Mouse (Mus musculus) intestine, embryonic 14.5 days (tissue): ENCODE measurements around the gene Lgr4. TPM values are rescaled to one million over a fixed set of nuclear protein-coding genes. Genes with fewer than 3 reads are reported as not detected.

ENCODE experiments used
- ATAC-seq: fragments of 200-750 bp; cut with Nextera tagmentation; replicated peaks from 2 replicates; pipeline ENCODE4 v1.8.0; 2017; ENCODE audit warnings: low read depth, moderate number of reproducible peaks, moderate TSS enrichment, moderate library complexity; ENCODE audit not compliant: low FRiP score, low TSS enrichment
- DNase-seq: peaks from one replicate; pipeline ENCODE4 v3.0.0-alpha.2; 2018; ENCODE audit warnings: low spot score
- H3K27ac ChIP-seq: fragments of 300-500 bp; sonication (generic); 2 replicates; pipeline ENCODE4 v1.5.1; 2014; ENCODE audit warnings: low read depth, mild to moderate bottlenecking, control low read depth
- H3K27me3 ChIP-seq: fragments of 300-500 bp; sonication (generic); replicated peaks from 2 replicates; pipeline ENCODE4 v1.6.1; 2014; ENCODE audit warnings: low read length, control low read depth; ENCODE audit not compliant: control insufficient read depth, insufficient read depth
- H3K36me3 ChIP-seq: fragments of 300-500 bp; sonication (generic); 2 replicates; pipeline ENCODE4 v1.6.1; 2014; ENCODE audit warnings: low read length, control low read depth; ENCODE audit not compliant: control insufficient read depth, insufficient read depth
- H3K4me1 ChIP-seq: fragments of 300-500 bp; sonication (generic); replicated peaks from 2 replicates; pipeline ENCODE4 v1.6.1; 2014; ENCODE audit warnings: low read length, control low read depth, mixed read lengths; ENCODE audit not compliant: control insufficient read depth, insufficient read depth
- H3K4me2 ChIP-seq: fragments of 300-500 bp; sonication (generic); 2 replicates; pipeline ENCODE4 v1.6.1; 2014; ENCODE audit warnings: low read length
- H3K4me3 ChIP-seq: fragments of 300-500 bp; sonication (generic); 2 replicates; pipeline ENCODE4 v1.5.1; 2014; ENCODE audit warnings: low read depth, low read length, control low read depth, mixed read lengths
- H3K9ac ChIP-seq: fragments of 300-500 bp; sonication (generic); 2 replicates; pipeline ENCODE4 v1.6.1; 2014; ENCODE audit warnings: mild to moderate bottlenecking, low read length
- H3K9me3 ChIP-seq: fragments of 300-500 bp; sonication (generic); 2 replicates; pipeline ENCODE4 v1.6.1; 2016; ENCODE audit warnings: low read length, control low read depth; ENCODE audit not compliant: control insufficient read depth
- WGBS: fragments of 180-500 bp; shearing (Covaris S2); extraction: QIAGEN DNeasy Blood & Tissue Kit; methylation state at CpG from one replicate; pipeline ENCODE4 v1.1.7; 2014; 5-methylcytosine and 5-hydroxymethylcytosine counted together
- polyA plus RNA-seq: library from polyadenylated mRNA; unstranded; fragments of >200 nt; fragmentation: Nextera tagmentation; extraction: Ambion mirVana; gene quantifications from 2 replicates; pipeline ENCODE4 v1.2.1, GENCODE M21; 2014

The Lgr4 gene
- polyA plus RNA-seq, 1 experiment from 2014 or later, result 48.8 TPM

DNA sequence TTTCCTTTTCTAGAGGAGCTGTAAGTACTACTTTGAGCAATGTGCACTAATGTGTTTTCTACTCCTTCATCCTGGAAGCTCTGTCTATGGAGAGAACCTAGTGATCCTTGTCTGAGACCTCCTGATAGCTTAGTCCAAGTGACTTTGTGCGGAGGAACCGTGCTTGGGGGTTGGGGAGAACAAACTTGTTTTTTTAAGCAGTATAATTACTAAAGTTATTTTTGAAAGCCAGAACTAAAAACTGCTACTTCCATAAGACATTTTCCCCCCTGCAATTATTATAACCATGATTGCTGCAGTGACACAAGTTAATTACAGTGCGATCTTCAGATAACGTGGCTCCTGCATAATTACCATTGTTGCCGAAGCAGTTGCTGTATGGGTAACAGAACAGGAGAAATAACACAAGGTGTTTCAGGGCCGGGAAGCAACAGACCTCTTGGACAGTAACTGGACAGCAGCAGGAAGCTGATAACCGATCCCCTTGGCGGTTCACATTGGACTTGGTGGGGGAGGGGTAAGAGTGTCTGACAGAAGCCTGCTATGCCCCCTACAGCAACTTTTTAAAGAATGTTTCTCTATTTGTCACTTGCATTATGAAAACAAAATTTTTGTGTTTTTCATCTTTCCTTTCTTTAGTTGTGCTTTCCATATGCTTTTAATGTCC, 53.4 kb downstream of the Lgr4 start:
- Histone ChIP-seq H3K27ac (no peak overlapping the region), H3K36me3 (no peaks in the 10 kb centered on the region), H3K4me3 (no peak overlapping the region), H3K9me3 (no peaks in the 10 kb centered on the region), H3K4me2 (no peak overlapping the region), H3K9ac (no peak overlapping the region), H3K4me1 (peaks cover 8% of the 10 kb centered on the region; the same call in 1 of the 2 replicates), H3K27me3 (no peaks in the 10 kb centered on the region)
- no peak for DNase-seq
- no peak for ATAC-seq
- WGBS, result 60% methylated on average over 8 of the region's 8 CpGs

DNA sequence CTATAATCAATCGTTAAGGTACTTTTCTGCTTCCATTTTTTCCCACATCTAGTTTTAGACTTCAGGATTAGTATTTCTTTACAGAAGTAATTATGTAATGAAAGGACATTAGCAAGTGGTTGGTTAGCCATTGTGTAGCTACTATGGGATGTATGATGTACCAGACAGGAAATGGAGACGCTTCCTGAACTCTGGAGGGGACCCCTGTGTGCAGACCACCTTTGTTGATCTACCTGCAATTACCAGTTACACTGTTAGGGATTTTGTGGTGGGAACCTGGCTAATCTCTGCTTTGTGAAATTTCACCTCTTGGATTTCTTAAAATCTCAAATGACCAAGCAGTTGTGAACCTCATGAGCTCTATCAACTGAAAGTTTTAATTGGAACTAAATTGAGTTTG, 54.9 kb downstream of the Lgr4 start:
- DNase-seq (no peak), ATAC-seq (no peak)
- Histone ChIP-seq H3K4me1 (peaks cover 8% of the 10 kb centered on the region; the same call in 1 of the 2 replicates), H3K36me3 (no peaks in the 10 kb centered on the region), H3K4me2 (no peak overlapping the region), H3K27ac (no peak overlapping the region), H3K27me3 (no peaks in the 10 kb centered on the region), H3K9me3 (no peaks in the 10 kb centered on the region), H3K9ac (no peak overlapping the region), H3K4me3 (no peak overlapping the region)
- WGBS, result 92% methylated on average over 2 of the region's 2 CpGs

DNA sequence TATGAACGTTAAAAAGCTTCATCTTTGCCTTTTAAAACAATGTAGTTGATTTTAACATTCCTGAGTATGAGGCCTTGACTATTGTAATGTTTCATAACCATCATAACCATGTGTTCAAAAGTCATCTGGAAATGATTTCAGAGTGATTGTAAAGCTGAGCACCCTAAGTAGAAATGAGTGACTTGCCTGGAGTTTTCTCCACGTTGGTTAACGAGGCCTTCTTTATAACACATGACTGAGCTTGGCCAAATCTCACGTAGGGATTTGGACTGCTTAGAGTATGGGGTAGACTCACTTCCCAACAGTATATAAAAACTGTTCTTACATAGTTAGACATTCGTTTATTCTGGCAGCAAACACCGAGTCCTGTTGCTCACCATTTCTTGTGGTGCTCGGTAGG, 55.5 kb downstream of the Lgr4 start:
- Histone ChIP-seq H3K36me3 (no peaks in the 10 kb centered on the region), H3K27me3 (no peaks in the 10 kb centered on the region), H3K4me2 (no peak overlapping the region), H3K9ac (no peak overlapping the region), H3K27ac (no peak overlapping the region), H3K4me3 (no peak overlapping the region), H3K4me1 (peaks cover 8% of the 10 kb centered on the region; the same call in 1 of the 2 replicates), H3K9me3 (no peaks in the 10 kb centered on the region)
- ATAC-seq, result no peak
- DNase-seq, result no peak
- 77% methylated on average over 7 of the region's 7 CpGs for WGBS

DNA sequence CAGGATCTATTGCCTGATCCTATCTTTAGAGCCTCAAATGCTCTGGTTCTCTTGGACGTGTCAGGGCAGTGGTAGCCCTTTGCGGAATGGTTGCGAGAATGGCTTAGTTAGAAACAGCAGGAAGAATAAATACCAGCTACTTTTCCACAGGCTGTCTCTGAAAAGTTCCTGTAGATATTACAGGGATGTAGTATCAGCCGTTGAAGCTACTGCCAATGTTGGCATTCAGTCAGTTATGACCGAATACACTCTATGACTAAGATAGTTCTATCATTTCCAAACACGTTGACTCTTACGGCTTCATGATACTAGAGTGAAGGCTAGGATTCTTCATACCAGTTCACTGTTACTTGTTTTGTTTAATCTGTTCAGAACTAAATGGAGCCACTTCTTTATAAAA, 57.4 kb downstream of the Lgr4 start:
- Histone ChIP-seq H3K4me2 (no peak overlapping the region), H3K27ac (no peak overlapping the region), H3K27me3 (no peaks in the 10 kb centered on the region), H3K9me3 (no peaks in the 10 kb centered on the region), H3K9ac (no peak overlapping the region), H3K4me3 (no peak overlapping the region), H3K36me3 (no peaks in the 10 kb centered on the region), H3K4me1 (0 out of 2 replicates have a peak, but pooled peaks cover 2% of the 10 kb centered on the region)
- no peak for DNase-seq
- ATAC-seq, result no peak
- WGBS, result 94% methylated on average over 7 of the region's 7 CpGs

DNA sequence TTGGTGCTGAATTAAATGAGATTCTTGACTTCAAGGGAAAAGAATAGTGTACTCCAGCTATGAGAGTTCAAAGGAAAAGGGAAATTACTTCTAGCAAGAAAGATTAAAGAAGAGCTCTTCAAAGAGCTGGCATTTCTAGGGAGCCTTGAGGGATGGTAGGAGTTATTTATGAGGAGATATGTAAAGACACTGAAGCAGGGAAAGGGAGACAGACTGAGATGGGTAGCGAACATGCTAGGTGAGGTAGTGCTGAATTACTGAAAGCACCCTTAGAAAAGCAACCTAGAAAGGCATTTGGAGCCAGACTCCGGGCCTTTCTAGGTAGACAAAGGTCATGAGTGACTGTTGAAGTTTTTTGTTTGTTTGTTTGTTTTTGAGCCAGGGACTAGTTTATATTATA, 58.7 kb downstream of the Lgr4 start:
- Histone ChIP-seq H3K36me3 (no peaks in the 10 kb centered on the region), H3K9me3 (no peaks in the 10 kb centered on the region), H3K4me2 (no peak overlapping the region), H3K9ac (no peak overlapping the region), H3K4me1 (no peaks in the 10 kb centered on the region), H3K27me3 (no peaks in the 10 kb centered on the region), H3K4me3 (no peak overlapping the region), H3K27ac (no peak overlapping the region)
- 89% methylated on average over 2 of the region's 2 CpGs for WGBS
- ATAC-seq (no peak), DNase-seq (no peak)

DNA sequence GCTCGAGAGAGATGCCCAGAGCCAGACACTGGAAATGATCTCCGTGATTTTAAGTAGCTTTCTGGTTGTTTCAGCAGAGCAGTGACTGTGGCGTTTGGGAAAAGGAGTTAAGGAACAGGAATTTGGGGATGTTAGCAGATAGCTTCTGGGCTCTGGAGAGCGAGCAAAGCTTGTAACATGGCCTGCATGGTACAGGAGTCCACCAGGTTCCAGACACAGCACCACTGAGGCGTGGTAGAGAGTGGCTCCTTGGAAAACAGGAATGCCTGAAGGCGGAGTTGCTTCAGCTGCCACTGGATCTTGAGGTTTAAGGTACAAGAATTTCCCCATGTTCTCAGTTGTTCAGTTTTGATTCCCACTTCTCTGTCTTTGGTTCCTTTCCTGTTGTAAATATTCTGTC, 59.9 kb downstream of the Lgr4 start:
- no peaks in the 10 kb centered on the region for H3K9me3 ChIP-seq
- no peak overlapping the region for H3K9ac ChIP-seq
- 88% methylated on average over 6 of the region's 6 CpGs for WGBS
- no peaks in the 10 kb centered on the region for H3K27me3 ChIP-seq
- H3K4me3 ChIP-seq, result no peak overlapping the region
- no peaks in the 10 kb centered on the region for H3K4me1 ChIP-seq
- no peak overlapping the region for H3K4me2 ChIP-seq
- ATAC-seq, result no peak
- H3K36me3 ChIP-seq, result no peaks in the 10 kb centered on the region
- no peak for DNase-seq
- no peak overlapping the region for H3K27ac ChIP-seq

DNA sequence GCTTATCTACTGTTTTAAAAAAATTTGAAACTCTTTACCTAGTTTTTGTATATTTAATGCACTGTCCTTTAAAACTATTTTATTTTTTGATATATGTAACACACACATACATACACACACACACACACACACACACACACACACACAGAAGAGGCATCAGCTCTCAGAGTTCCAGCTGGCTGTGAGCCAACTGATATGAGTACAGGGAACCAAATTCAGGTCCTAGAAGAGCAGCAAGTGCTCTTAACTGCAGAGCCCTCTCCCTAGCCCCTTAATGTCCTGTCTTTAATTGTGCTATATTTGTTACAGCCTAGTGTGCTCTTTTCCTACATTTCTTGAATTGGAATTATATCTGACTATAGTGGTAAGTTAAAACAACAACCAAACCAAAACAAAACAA, 61.8 kb downstream of the Lgr4 start:
- Histone ChIP-seq H3K9ac (no peak overlapping the region), H3K4me2 (no peak overlapping the region), H3K9me3 (no peaks in the 10 kb centered on the region), H3K4me3 (no peak overlapping the region), H3K27ac (no peak overlapping the region), H3K27me3 (no peaks in the 10 kb centered on the region), H3K4me1 (0 out of 2 replicates have a peak, but pooled peaks cover 5% of the 10 kb centered on the region), H3K36me3 (no peaks in the 10 kb centered on the region)
- DNase-seq (no peak), ATAC-seq (no peak)

DNA sequence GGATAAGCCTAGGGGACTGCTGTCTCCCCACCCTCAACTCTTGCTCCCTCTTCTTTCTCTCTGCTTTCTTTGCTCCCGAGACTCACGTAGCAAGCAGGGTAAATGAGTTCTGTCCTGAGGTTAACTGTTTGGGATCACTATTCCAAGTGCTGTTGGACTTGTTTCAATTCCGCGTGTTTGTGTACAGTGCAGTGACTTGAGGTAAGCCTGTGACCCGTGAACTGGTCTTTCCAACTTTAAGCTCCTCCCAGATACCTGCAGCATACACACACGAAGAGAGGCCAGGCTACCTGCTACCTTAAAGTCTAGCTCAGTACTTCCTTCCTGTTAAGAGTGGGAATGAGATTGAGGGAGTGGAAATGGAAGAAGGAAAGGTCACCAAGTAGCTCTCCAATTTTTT, 66.0 kb downstream of the Lgr4 start:
- peaks cover 4% of the 10 kb centered on the region; the same call in 1 of the 2 replicates for H3K36me3 ChIP-seq
- peaks cover 40% of the 10 kb centered on the region for H3K4me1 ChIP-seq
- no peaks in the 10 kb centered on the region for H3K9me3 ChIP-seq
- H3K27me3 ChIP-seq, result no peaks in the 10 kb centered on the region
- H3K4me3 ChIP-seq, result no peak overlapping the region
- H3K27ac ChIP-seq, result no peak overlapping the region
- WGBS, result 85% methylated on average over 6 of the region's 6 CpGs
- H3K4me2 ChIP-seq, result no peak overlapping the region
- DNase-seq (no peak), ATAC-seq (no peak)
- H3K9ac ChIP-seq, result no peak overlapping the region

DNA sequence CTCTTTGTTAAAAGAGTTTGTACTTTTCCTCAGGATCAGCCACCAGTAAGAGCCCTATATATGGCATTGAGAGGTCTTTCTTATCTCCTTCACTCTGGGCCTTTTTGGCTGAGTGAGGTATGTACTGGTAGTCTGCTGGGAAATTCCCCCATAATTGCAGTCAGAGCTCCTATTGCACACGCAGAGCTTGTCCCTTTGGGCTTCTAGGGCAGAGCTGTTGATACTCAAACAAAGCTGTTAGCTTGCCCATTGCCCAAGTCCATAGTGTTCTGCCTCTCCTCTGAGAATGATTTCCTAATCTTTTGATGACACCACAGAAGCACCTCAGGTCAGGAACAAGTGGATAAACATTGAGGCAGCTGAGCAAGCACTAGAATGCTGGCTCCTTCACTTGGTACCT, 67.5 kb downstream of the Lgr4 start:
- H3K27ac ChIP-seq, result 0 out of 2 replicates have a peak overlapping the region, but pooled peaks have one; percentile 6
- H3K9ac ChIP-seq, result no peak overlapping the region
- no peaks in the 10 kb centered on the region for H3K9me3 ChIP-seq
- DNase-seq, result no peak
- no peak overlapping the region for H3K4me3 ChIP-seq
- H3K27me3 ChIP-seq, result no peaks in the 10 kb centered on the region
- peaks cover 4% of the 10 kb centered on the region; the same call in 1 of the 2 replicates for H3K36me3 ChIP-seq
- H3K4me1 ChIP-seq, result peaks cover 55% of the 10 kb centered on the region
- 71% methylated on average over 1 of the region's 1 CpGs for WGBS
- no peak for ATAC-seq
- no peak overlapping the region for H3K4me2 ChIP-seq
